Mouse (Mus musculus): Measurements from ENCODE around the gene Afap1. TPM values are rescaled to one million over a fixed set of nuclear protein-coding genes. Genes with fewer than 3 reads are reported as not detected.

The Afap1 gene
- polyA plus RNA-seq, 1 experiment from 2014 or later = 18.8 TPM

DNA sequence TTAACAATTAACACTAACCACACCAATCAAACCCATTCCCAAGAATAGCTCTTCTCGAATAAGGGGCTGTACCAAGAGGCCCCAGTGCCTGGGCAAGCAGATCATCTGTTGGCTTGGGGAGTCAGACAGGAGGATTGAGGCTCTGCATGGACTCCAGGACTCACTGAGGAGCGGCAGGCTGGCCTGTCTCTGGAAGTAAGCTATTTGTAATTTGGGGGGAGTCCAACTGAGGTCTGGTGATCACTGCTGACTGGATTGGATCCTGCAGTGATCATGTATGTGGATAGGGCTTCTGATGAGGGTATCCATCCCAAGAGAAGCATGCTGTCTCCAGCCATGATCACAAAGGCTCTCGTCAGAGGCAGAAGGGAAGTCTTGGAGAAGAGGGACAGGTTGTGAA is 756 bp upstream of the Afap1 start:
- no peaks in the 10 kb centered on the region for H3K9me3 ChIP-seq (ENCODE audit: control insufficient read depth, low read length)
- H3K4me3 ChIP-seq (ENCODE audit: low read depth, low read length) = no peak overlapping the region
- ATAC-seq (replicated peaks; ENCODE audit: low FRiP score, low TSS enrichment, low read depth) = no peak
- H3K4me1 ChIP-seq (replicated peaks; ENCODE audit: control insufficient read depth, insufficient read depth, low read length) = peaks cover 15% of the 10 kb centered on the region
- 66% methylated on average over 3 of the region's 3 CpGs for WGBS
- peak overlapping the region; percentile 43; the same call in 1 of the 2 replicates for H3K4me2 ChIP-seq (ENCODE audit: low read length)
- no peaks in the 10 kb centered on the region for H3K27me3 ChIP-seq (replicated peaks; ENCODE audit: control insufficient read depth, insufficient read depth, low read length)
- DNase-seq (ENCODE audit: low spot score) = no peak
- H3K36me3 ChIP-seq (ENCODE audit: control insufficient read depth, insufficient read depth, low read length) = no peaks in the 10 kb centered on the region
- H3K9ac ChIP-seq (ENCODE audit: low read length) = no peak overlapping the region
- no peak overlapping the region for H3K27ac ChIP-seq (ENCODE audit: low read depth)

DNA sequence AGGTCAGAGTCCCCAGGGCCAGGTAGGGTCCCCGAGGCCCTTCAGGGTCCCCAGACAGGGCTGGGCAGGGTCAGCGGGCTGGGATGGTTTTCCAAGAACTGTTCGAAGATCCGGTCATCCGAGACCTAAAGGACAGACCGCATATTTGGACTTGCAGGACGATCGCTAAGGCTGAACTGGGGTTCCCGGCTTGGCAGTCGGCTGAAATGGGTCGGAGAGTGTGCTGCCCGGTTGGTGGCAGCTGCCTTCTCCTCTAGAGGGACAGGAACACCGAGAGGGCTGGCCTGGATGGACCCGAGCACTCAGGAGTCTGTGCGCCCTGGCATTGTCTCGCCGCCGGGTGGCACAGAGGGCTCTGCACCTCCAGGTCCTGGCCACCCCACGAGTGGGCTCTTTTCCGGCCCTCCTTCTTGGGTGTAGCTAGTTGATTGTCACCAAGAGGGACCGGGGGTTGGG is 714 bp downstream of the Afap1 start:
- H3K4me3 ChIP-seq (ENCODE audit: low read depth, low read length) = peak overlapping the region; percentile 87
- H3K9ac ChIP-seq (ENCODE audit: low read length) = peak overlapping the region; percentile 79
- H3K4me2 ChIP-seq (ENCODE audit: low read length) = peak overlapping the region; percentile 94
- ATAC-seq (replicated peaks; ENCODE audit: low FRiP score, low TSS enrichment, low read depth) (peak; percentile 21; the same call in 1 of the 2 replicates), DNase-seq (ENCODE audit: low spot score) (peak; percentile 79)
- H3K9me3 ChIP-seq (ENCODE audit: control insufficient read depth, low read length) = no peaks in the 10 kb centered on the region
- no peaks in the 10 kb centered on the region for H3K27me3 ChIP-seq (replicated peaks; ENCODE audit: control insufficient read depth, insufficient read depth, low read length)
- H3K36me3 ChIP-seq (ENCODE audit: control insufficient read depth, insufficient read depth, low read length) = no peaks in the 10 kb centered on the region
- under 1% methylated on average over 21 of the region's 21 CpGs for WGBS
- H3K4me1 ChIP-seq (replicated peaks; ENCODE audit: control insufficient read depth, insufficient read depth, low read length) = peaks cover 15% of the 10 kb centered on the region
- H3K27ac ChIP-seq (ENCODE audit: low read depth) = peak overlapping the region; percentile 36

DNA sequence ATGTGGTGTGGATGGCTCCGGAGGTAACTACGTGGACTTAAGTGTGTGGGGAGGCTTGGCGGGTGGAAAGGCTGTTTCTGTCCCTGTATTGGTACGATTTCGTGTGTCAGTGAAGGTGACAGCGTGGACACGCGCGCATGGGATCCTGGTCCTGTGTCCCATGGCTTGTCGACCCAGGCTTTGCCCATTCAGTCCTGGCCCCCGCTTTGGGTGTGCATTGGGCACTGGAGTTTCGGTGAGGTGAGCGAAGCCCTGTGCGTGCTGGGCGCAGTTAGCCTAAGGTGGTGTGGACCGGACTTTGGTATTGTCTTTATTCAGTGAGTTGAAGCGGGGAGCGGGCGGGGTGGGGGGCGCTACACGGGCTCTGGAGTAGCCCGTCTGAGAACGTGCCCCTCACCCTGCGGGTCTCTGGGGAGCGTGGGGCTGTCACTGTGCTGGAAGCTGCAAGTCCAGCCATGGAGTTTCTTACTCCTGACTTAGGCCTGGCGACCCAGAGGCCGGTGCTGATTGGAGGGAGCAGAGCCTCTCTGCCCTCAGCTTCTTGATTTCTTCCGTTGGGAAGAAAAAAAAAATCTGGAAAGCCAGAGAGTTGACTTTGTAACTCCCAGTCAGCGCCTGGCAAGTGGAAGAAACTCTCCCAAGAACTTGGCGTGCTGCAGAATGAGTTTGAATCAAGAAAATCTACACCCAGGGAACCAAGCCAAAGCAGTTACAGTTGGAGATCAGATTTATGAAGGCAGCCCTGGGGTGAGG is 1.4 kb downstream of the Afap1 start:
- Histone ChIP-seq H3K4me2 (ENCODE audit: low read length) (peak overlapping the region; percentile 94), H3K9ac (ENCODE audit: low read length) (peak overlapping the region; percentile 79), H3K4me3 (ENCODE audit: low read depth, low read length) (peak overlapping the region; percentile 87), H3K9me3 (ENCODE audit: control insufficient read depth, low read length) (no peaks in the 10 kb centered on the region), H3K27ac (ENCODE audit: low read depth) (peak overlapping the region; percentile 68), H3K4me1 (replicated peaks; ENCODE audit: control insufficient read depth, insufficient read depth, low read length) (peaks cover 17% of the 10 kb centered on the region), H3K36me3 (ENCODE audit: control insufficient read depth, insufficient read depth, low read length) (no peaks in the 10 kb centered on the region), H3K27me3 (replicated peaks; ENCODE audit: control insufficient read depth, insufficient read depth, low read length) (no peaks in the 10 kb centered on the region)
- DNase-seq (ENCODE audit: low spot score) (no peak), ATAC-seq (replicated peaks; ENCODE audit: low FRiP score, low TSS enrichment, low read depth) (no peak)
- WGBS = 6% methylated on average over 30 of the region's 30 CpGs

DNA sequence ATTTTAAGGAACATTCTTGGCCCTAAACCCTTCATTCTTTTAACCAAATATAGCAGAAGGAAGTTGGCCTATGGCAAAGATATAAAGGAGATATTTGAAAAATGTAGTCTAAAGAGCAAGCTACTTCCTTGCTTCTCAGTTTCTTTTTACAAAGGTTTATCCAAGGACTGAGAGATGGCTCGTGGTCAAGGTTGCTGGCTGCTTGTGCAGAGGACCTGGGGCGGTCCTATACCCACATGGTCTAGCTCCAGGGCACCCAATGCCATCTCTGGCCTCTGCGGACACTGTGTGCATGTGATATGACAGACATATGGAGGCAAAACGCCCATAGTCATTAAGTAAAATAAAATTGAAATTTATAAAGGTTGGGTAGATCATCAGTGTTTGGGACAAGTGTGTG is 2.8 kb downstream of the Afap1 start:
- Histone ChIP-seq H3K4me2 (ENCODE audit: low read length) (no peak overlapping the region), H3K9me3 (ENCODE audit: control insufficient read depth, low read length) (no peaks in the 10 kb centered on the region), H3K27me3 (replicated peaks; ENCODE audit: control insufficient read depth, insufficient read depth, low read length) (no peaks in the 10 kb centered on the region), H3K4me1 (replicated peaks; ENCODE audit: control insufficient read depth, insufficient read depth, low read length) (peaks cover 31% of the 10 kb centered on the region), H3K9ac (ENCODE audit: low read length) (no peak overlapping the region), H3K36me3 (ENCODE audit: control insufficient read depth, insufficient read depth, low read length) (no peaks in the 10 kb centered on the region), H3K4me3 (ENCODE audit: low read depth, low read length) (no peak overlapping the region), H3K27ac (ENCODE audit: low read depth) (no peak overlapping the region)
- ATAC-seq (replicated peaks; ENCODE audit: low FRiP score, low TSS enrichment, low read depth) (no peak), DNase-seq (ENCODE audit: low spot score) (no peak)
- WGBS = 79% methylated on average over 4 of the region's 4 CpGs

DNA sequence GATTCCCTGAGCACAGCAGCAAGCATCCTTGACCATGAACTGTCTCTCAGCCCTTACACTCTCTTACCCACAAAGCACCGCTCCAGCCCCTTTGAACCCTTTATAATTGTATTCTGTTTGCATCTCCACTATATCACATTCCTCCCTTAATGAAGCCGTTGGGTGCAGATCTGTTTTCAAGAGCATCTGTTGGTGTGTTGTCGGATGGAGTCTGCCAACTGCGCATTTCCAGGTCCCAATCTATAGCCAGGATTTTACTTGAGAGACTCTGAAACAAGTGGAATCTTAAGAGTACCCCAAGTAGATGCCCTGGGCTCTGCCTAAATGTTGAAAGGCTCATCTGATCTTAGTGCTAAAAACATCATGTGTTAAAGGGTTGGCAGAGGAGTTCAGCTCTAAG is 3.4 kb downstream of the Afap1 start:
- H3K4me2 ChIP-seq (ENCODE audit: low read length) = no peak overlapping the region
- WGBS = 89% methylated on average over 4 of the region's 4 CpGs

DNA sequence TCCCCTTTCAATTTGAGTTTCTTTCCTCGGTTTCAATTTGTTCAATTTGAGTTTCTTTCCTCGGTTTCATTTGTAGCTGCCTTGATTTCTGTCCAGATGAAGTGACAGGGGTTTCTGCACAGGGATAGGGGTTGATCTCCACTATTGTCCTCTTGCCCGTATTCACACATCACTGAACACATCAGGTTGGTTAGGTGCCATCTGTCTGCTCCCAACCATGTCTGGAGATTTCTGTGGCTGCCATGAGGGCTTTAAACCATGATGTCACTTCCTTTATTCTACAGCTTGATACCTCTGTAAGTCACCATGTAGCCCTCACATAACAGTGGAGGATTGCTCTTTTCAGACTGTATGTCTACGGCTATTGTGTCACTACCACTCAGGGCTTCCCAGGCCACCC is 4.0 kb downstream of the Afap1 start:
- no peak overlapping the region for H3K4me3 ChIP-seq (ENCODE audit: low read depth, low read length)
- WGBS = 88% methylated on average over 4 of the region's 4 CpGs

More for the DNA sequence above, 3.4 kb downstream of the Afap1 start:
- no peak overlapping the region for H3K9ac ChIP-seq (ENCODE audit: low read length)
- H3K4me1 ChIP-seq (replicated peaks; ENCODE audit: control insufficient read depth, insufficient read depth, low read length) = peaks cover 38% of the 10 kb centered on the region
- ATAC-seq (replicated peaks; ENCODE audit: low FRiP score, low TSS enrichment, low read depth) = no peak
- no peak overlapping the region for H3K4me3 ChIP-seq (ENCODE audit: low read depth, low read length)
- no peaks in the 10 kb centered on the region for H3K36me3 ChIP-seq (ENCODE audit: control insufficient read depth, insufficient read depth, low read length)
- H3K27ac ChIP-seq (ENCODE audit: low read depth) = no peak overlapping the region
- no peaks in the 10 kb centered on the region for H3K9me3 ChIP-seq (ENCODE audit: control insufficient read depth, low read length)
- H3K27me3 ChIP-seq (replicated peaks; ENCODE audit: control insufficient read depth, insufficient read depth, low read length) = no peaks in the 10 kb centered on the region
- DNase-seq (ENCODE audit: low spot score) = no peak

DNA sequence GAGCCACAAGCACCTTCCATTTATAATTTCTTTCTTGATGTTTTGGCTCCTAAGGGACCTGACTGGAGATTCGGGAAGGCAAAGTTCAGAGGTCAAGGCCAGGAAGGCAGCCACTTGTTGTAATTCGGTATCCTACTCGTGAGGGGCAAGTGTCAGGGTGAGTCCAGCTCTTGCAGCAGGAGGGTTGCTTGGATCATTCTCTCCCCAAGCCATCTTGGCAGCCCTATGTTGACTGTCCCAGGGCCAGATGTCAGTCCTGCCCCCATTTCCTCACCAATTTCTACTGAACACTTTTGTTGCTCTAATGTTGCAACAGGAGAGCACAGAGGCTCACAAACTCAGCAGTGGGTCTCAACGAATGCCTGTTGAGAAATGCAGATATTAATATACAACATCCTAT is 5.0 kb downstream of the Afap1 start:
- H3K4me3 ChIP-seq (ENCODE audit: low read depth, low read length) = no peak overlapping the region
- 57% methylated on average over 4 of the region's 4 CpGs for WGBS
- no peak overlapping the region for H3K9ac ChIP-seq (ENCODE audit: low read length)
- H3K9me3 ChIP-seq (ENCODE audit: control insufficient read depth, low read length) = no peaks in the 10 kb centered on the region
- H3K4me1 ChIP-seq (replicated peaks; ENCODE audit: control insufficient read depth, insufficient read depth, low read length) = peaks cover 40% of the 10 kb centered on the region
- H3K4me2 ChIP-seq (ENCODE audit: low read length) = no peak overlapping the region
- DNase-seq (ENCODE audit: low spot score) (no peak), ATAC-seq (replicated peaks; ENCODE audit: low FRiP score, low TSS enrichment, low read depth) (no peak)
- H3K36me3 ChIP-seq (ENCODE audit: control insufficient read depth, insufficient read depth, low read length) = no peaks in the 10 kb centered on the region
- no peaks in the 10 kb centered on the region for H3K27me3 ChIP-seq (replicated peaks; ENCODE audit: control insufficient read depth, insufficient read depth, low read length)
- no peak overlapping the region for H3K27ac ChIP-seq (ENCODE audit: low read depth)

More for the DNA sequence above, 4.0 kb downstream of the Afap1 start:
- H3K4me1 ChIP-seq (replicated peaks; ENCODE audit: control insufficient read depth, insufficient read depth, low read length) = peaks cover 38% of the 10 kb centered on the region
- H3K4me2 ChIP-seq (ENCODE audit: low read length) = no peak overlapping the region
- ATAC-seq (replicated peaks; ENCODE audit: low FRiP score, low TSS enrichment, low read depth) (no peak), DNase-seq (ENCODE audit: low spot score) (no peak)
- H3K36me3 ChIP-seq (ENCODE audit: control insufficient read depth, insufficient read depth, low read length) = no peaks in the 10 kb centered on the region
- H3K9me3 ChIP-seq (ENCODE audit: control insufficient read depth, low read length) = no peaks in the 10 kb centered on the region
- H3K27ac ChIP-seq (ENCODE audit: low read depth) = no peak overlapping the region
- H3K27me3 ChIP-seq (replicated peaks; ENCODE audit: control insufficient read depth, insufficient read depth, low read length) = no peaks in the 10 kb centered on the region
- no peak overlapping the region for H3K9ac ChIP-seq (ENCODE audit: low read length)

DNA sequence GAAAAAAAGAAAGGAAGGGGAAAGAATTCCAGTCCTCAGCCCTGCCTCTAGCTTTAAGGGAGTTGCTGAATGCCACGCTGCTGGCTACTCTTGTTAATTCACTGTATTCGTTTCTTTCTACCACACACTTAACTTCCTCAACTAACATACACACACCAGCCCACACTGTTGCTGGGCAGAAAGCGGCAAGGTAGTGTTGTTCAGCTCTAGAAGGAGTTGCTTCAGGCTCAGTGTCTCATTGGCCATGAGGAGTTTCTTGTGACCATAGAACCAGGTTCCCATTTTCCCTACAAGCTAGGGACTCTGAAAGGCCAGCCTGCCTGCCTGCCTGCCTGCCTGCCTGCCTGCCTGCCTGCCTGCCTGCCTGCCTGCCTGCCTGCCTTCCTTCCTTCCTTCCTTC is 5.9 kb downstream of the Afap1 start:
- Histone ChIP-seq H3K27me3 (replicated peaks; ENCODE audit: control insufficient read depth, insufficient read depth, low read length) (no peaks in the 10 kb centered on the region), H3K9ac (ENCODE audit: low read length) (no peak overlapping the region), H3K27ac (ENCODE audit: low read depth) (no peak overlapping the region), H3K4me3 (ENCODE audit: low read depth, low read length) (no peak overlapping the region), H3K9me3 (ENCODE audit: control insufficient read depth, low read length) (no peaks in the 10 kb centered on the region), H3K4me2 (ENCODE audit: low read length) (no peak overlapping the region), H3K4me1 (replicated peaks; ENCODE audit: control insufficient read depth, insufficient read depth, low read length) (peaks cover 46% of the 10 kb centered on the region), H3K36me3 (ENCODE audit: control insufficient read depth, insufficient read depth, low read length) (no peaks in the 10 kb centered on the region)
- DNase-seq (ENCODE audit: low spot score) (no peak), ATAC-seq (replicated peaks; ENCODE audit: low FRiP score, low TSS enrichment, low read depth) (no peak)
- WGBS = 74% methylated on average over 3 of the region's 3 CpGs

Measured in intestine, embryonic 14.5 days (tissue).